In genomic region chr17:8455601-8456000, GRCm38 (mm10) we compare ENCODE assay signal across 26 mouse cellular contexts. TPM values are rescaled to one million over a fixed set of nuclear protein-coding genes. Genes with fewer than 3 reads are reported as not detected.
DNase-seq lines count a peak whose midpoint lies in the region; ATAC-seq and TF ChIP-seq lines count a peak whose summit lies in the region.
"Had no signal": no experiment of that assay in that cellular context is flagged by ENCODE, and none has a peak within 500 bp of the region (broad histone marks: within the 10 kb centered on the region; RNA-seq: fewer than 3 reads in every experiment).

No protein-coding gene starts in this region.

- H3K4me3 ChIP-seq in heart, embryonic 12.5 days: no peak overlapping the region
- H3K4me3 ChIP-seq in kidney, embryonic 14.5 days (ENCODE audit: low read length): no peak overlapping the region
- no peak overlapping the region for H3K4me3 ChIP-seq in kidney, adult 2 months (ENCODE audit: insufficient read depth, low read depth, low read length)
- H3K4me3 ChIP-seq in embryonic facial prominence, embryonic 10.5 days: no peak overlapping the region
- no peak overlapping the region for H3K4me3 ChIP-seq in forebrain, embryonic 11.5 days (ENCODE audit: low read depth, low read length)
- H3K4me3 ChIP-seq in midbrain, embryonic 14.5 days (replicated peaks; ENCODE audit: low read depth, low read length): no peak overlapping the region
- H3K4me3 ChIP-seq: forebrain, embryonic 10.5 days; heart, embryonic 15.5 days; layer of hippocampus, adult 2 months had no signal

- H3K9ac ChIP-seq in heart, embryonic 12.5 days: no peak overlapping the region
- no peak overlapping the region for H3K9ac ChIP-seq in kidney, embryonic 14.5 days (ENCODE audit: low read depth, low read length)
- H3K9ac ChIP-seq in forebrain, embryonic 11.5 days (ENCODE audit: low read length): no peak overlapping the region
- H3K9ac ChIP-seq in midbrain, embryonic 14.5 days (replicated peaks; ENCODE audit: low read length): no peak overlapping the region
- H3K9ac ChIP-seq: forebrain, postnatal 0 days; heart, embryonic 15.5 days had no signal

- peaks cover 23% of the 10 kb centered on the region for H3K27me3 ChIP-seq in heart, embryonic 12.5 days (replicated peaks)
- H3K27me3 ChIP-seq in kidney, embryonic 14.5 days (ENCODE audit: control insufficient read depth, insufficient read depth, low read length): no peaks in the 10 kb centered on the region
- H3K27me3 ChIP-seq in kidney, adult 2 months (replicated peaks; ENCODE audit: control insufficient read depth, insufficient read depth, low read length): no peaks in the 10 kb centered on the region
- H3K27me3 ChIP-seq in embryonic facial prominence, embryonic 10.5 days (replicated peaks; ENCODE audit: low read depth, poor library complexity, severe bottlenecking): peaks cover 17% of the 10 kb centered on the region
- H3K27me3 ChIP-seq in forebrain, embryonic 11.5 days (ENCODE audit: control insufficient read depth, insufficient read depth, low read length): 0 out of 2 replicates have a peak, but pooled peaks cover 2% of the 10 kb centered on the region
- H3K27me3 ChIP-seq in midbrain, embryonic 14.5 days (ENCODE audit: control insufficient read depth, insufficient read depth, low read length): no peaks in the 10 kb centered on the region

- H3K4me2 ChIP-seq in heart, embryonic 12.5 days: no peak overlapping the region
- no peak overlapping the region for H3K4me2 ChIP-seq in kidney, embryonic 14.5 days (replicated peaks; ENCODE audit: low read depth, low read length)
- H3K4me2 ChIP-seq in forebrain, embryonic 11.5 days (ENCODE audit: low read depth, low read length, severe bottlenecking): no peak overlapping the region
- H3K4me2 ChIP-seq in midbrain, embryonic 14.5 days (ENCODE audit: low read length): no peak overlapping the region
- H3K4me2 ChIP-seq: heart, embryonic 15.5 days; midbrain, embryonic 11.5 days had no signal

- TF ChIP-seq POLR2A in kidney, adult 2 months (IDR thresholded peaks at IDR 0.05; ENCODE audit: low read depth, low read length): no peak

- H3K36me3 ChIP-seq in heart, embryonic 12.5 days: no peaks in the 10 kb centered on the region
- no peaks in the 10 kb centered on the region for H3K36me3 ChIP-seq in kidney, embryonic 14.5 days (ENCODE audit: control insufficient read depth, insufficient read depth, low read length)
- H3K36me3 ChIP-seq in kidney, adult 2 months (ENCODE audit: control insufficient read depth, insufficient read depth, low read length): no peaks in the 10 kb centered on the region
- H3K36me3 ChIP-seq in embryonic facial prominence, embryonic 10.5 days (replicated peaks): no peaks in the 10 kb centered on the region
- H3K36me3 ChIP-seq in forebrain, embryonic 11.5 days (ENCODE audit: control insufficient read depth, insufficient read depth, low read length): no peaks in the 10 kb centered on the region
- no peaks in the 10 kb centered on the region for H3K36me3 ChIP-seq in midbrain, embryonic 14.5 days (ENCODE audit: control insufficient read depth, insufficient read depth, low read length)
- H3K36me3 ChIP-seq: forebrain, embryonic 10.5 days; G1E; heart, embryonic 15.5 days had no signal

- 47% methylated on average over 7 of the region's 7 CpGs for WGBS in heart, embryonic 12.5 days
- 23% methylated on average over 7 of the region's 7 CpGs for WGBS in kidney, embryonic 14.5 days
- WGBS in kidney, adult 2 months: 27% methylated on average over 7 of the region's 7 CpGs
- WGBS in embryonic facial prominence, embryonic 10.5 days: 77% methylated on average over 7 of the region's 7 CpGs
- 73% methylated on average over 7 of the region's 7 CpGs for WGBS in forebrain, embryonic 11.5 days
- WGBS in midbrain, embryonic 14.5 days: 66% methylated on average over 7 of the region's 7 CpGs

- H3K4me1 ChIP-seq in heart, embryonic 12.5 days (replicated peaks): peaks cover 20% of the 10 kb centered on the region
- H3K4me1 ChIP-seq in kidney, embryonic 14.5 days (ENCODE audit: control insufficient read depth, insufficient read depth, low read length): no peaks in the 10 kb centered on the region
- no peaks in the 10 kb centered on the region for H3K4me1 ChIP-seq in kidney, adult 2 months (ENCODE audit: control insufficient read depth, insufficient read depth, low read length)
- H3K4me1 ChIP-seq in embryonic facial prominence, embryonic 10.5 days: peaks cover 7% of the 10 kb centered on the region
- 0 out of 2 replicates have a peak, but pooled peaks cover 2% of the 10 kb centered on the region for H3K4me1 ChIP-seq in forebrain, embryonic 11.5 days (replicated peaks; ENCODE audit: control insufficient read depth, insufficient read depth, low read length)
- H3K4me1 ChIP-seq in midbrain, embryonic 14.5 days (ENCODE audit: control insufficient read depth, insufficient read depth, low read length): peaks cover 5% of the 10 kb centered on the region; the same call in 1 of the 2 replicates

- DNase-seq in heart, adult 11 months: peak; percentile 65
- no peak for DNase-seq in kidney, adult 2 months
- DNase-seq in 416B (ENCODE audit: low read depth): peak; percentile 24
- DNase-seq in embryonic facial prominence, embryonic 10.5 days (ENCODE audit: low spot score): no peak
- no peak for DNase-seq in forebrain, embryonic 11.5 days (ENCODE audit: low spot score)
- DNase-seq in midbrain, embryonic 14.5 days: no peak
- DNase-seq: B cell, adult 2 months; cerebellum, adult 11-12 months; cerebellum, postnatal 10 days; forebrain, postnatal 0 days; gastrocnemius, postnatal 14 days; heart, adult 18-20 months; kidney, postnatal 10 days; layer of hippocampus, postnatal 36 days; lung, postnatal 4 days; right cerebral cortex, postnatal 25 days; spleen, adult 18-20 months had no signal

- TF ChIP-seq CTCF in kidney, adult 2 months (conservative IDR thresholded peaks at IDR 0.05; ENCODE audit: insufficient read depth, insufficient read length, low read depth, low read length): no peak

- no peak overlapping the region for H3K27ac ChIP-seq in heart, embryonic 12.5 days (ENCODE audit: poor library complexity, severe bottlenecking)
- no peak overlapping the region for H3K27ac ChIP-seq in kidney, embryonic 14.5 days (ENCODE audit: low read depth, low read length)
- no peak overlapping the region for H3K27ac ChIP-seq in kidney, adult 2 months (ENCODE audit: insufficient read depth, low read depth, low read length)
- H3K27ac ChIP-seq in embryonic facial prominence, embryonic 10.5 days (replicated peaks): 0 out of 2 replicates have a peak overlapping the region, but pooled peaks have one; percentile 5
- H3K27ac ChIP-seq in forebrain, embryonic 11.5 days (ENCODE audit: low read depth, low read length): no peak overlapping the region
- H3K27ac ChIP-seq in midbrain, embryonic 14.5 days (replicated peaks; ENCODE audit: low read depth, low read length): no peak overlapping the region
- H3K27ac ChIP-seq: forebrain, embryonic 10.5 days; heart, embryonic 15.5 days; layer of hippocampus, adult 2 months had no signal

- no peak for ATAC-seq in heart, embryonic 12.5 days (ENCODE audit: insufficient number of reproducible peaks, low FRiP score)
- peak; percentile 49; the same call in 1 of the 2 replicates for ATAC-seq in kidney, embryonic 14.5 days (ENCODE audit: low FRiP score, low TSS enrichment)
- no peak for ATAC-seq in forebrain, embryonic 11.5 days (replicated peaks; ENCODE audit: low FRiP score)
- ATAC-seq in midbrain, embryonic 14.5 days (ENCODE audit: low FRiP score, low TSS enrichment): no peak
- ATAC-seq: forebrain, postnatal 0 days had no signal

- H3K9me3 ChIP-seq in heart, embryonic 12.5 days (replicated peaks): no peaks in the 10 kb centered on the region
- H3K9me3 ChIP-seq in kidney, embryonic 14.5 days (ENCODE audit: control insufficient read depth, low read length): no peaks in the 10 kb centered on the region
- no peaks in the 10 kb centered on the region for H3K9me3 ChIP-seq in embryonic facial prominence, embryonic 10.5 days
- no peaks in the 10 kb centered on the region for H3K9me3 ChIP-seq in forebrain, embryonic 11.5 days (ENCODE audit: control insufficient read depth, low read length)
- H3K9me3 ChIP-seq in midbrain, embryonic 14.5 days (ENCODE audit: control insufficient read depth, low read length): no peaks in the 10 kb centered on the region
- H3K9me3 ChIP-seq: forebrain, embryonic 10.5 days; G1E; heart, embryonic 15.5 days had no signal

RNA-seq across cellular contexts. Expression of gene T, which starts 21.4 kb away (rescaled TPM):
- 0.24 and 0.46 TPM in 2 replicates for polyA plus RNA-seq in heart, embryonic 12.5 days (2016; fragmentation: Nextera tagmentation; extraction: Ambion mirVana)
- polyA plus RNA-seq in kidney, embryonic 14.5 days (2014; fragmentation: Nextera tagmentation; extraction: Ambion mirVana): 0.31 and 0.33 TPM in 2 replicates
- polyA plus RNA-seq in kidney, adult 2 months (2012; rRNA removed): not detected in 2 replicates
- polyA plus RNA-seq in embryonic facial prominence, embryonic 10.5 days (2016; fragmentation: Nextera tagmentation; extraction: Ambion mirVana): 0.39 and 0.59 TPM in 2 replicates
- polyA plus RNA-seq in forebrain, embryonic 11.5 days (2014; fragmentation: Nextera tagmentation; extraction: Ambion mirVana): 0.36 and 0.67 TPM in 2 replicates
- 0.39 and 0.43 TPM in 2 replicates for polyA plus RNA-seq in midbrain, embryonic 14.5 days (2014; fragmentation: Nextera tagmentation; extraction: Ambion mirVana)
- polyA plus RNA-seq: G1E; liver, adult 2 months; liver, embryonic 16.5 days had no signal

Comparison
In these comparisons a context has a peak if more than half of its experiments do, and no peak if none do; other contexts are left out.
1. DNase-seq: peak in heart, adult 11 months (single experiment) and 416B (single experiment); none in kidney, adult 2 months (single experiment), embryonic facial prominence, embryonic 10.5 days (single experiment), forebrain, embryonic 11.5 days (single experiment) and midbrain, embryonic 14.5 days (single experiment).